Mouse (Mus musculus): ENCODE data around the gene Rps7. TPM values are rescaled to one million over a fixed set of nuclear protein-coding genes. Genes with fewer than 3 reads are reported as not detected.

Gene Rps7
- total and polyA plus RNA-seq, 3 experiments = 753 to 3,047 (median 2,570) TPM

DNA sequence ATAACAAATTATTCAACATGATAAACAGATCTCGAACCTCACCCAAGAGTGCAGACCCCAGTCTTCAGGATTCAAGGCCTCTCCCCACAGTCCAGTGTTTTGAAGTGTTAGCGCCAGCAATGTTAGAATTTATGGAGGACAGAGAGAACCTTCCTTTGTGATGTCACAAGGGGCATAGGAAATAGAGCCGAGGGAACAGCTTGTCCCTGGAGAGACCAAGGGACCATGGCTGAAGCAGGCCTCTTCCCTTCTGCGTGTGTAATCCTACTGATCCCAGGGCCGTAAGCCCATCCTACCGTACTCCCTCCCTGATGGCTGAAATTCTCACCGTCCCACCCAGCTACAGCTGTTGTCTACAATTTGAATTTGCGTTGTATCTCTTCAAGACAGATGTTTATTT, 53.3 kb downstream of the Rps7 start, which contains the start of gene Allc:
Gene Allc, minus strand, starts transcription at position 101 of the 400 bp plus-strand sequence.
- Histone ChIP-seq H3K27me3 (replicated peaks) (peaks cover 23% of the 10 kb centered on the region), H3K4me1 (ENCODE audit: control insufficient read depth in 1 of 2, insufficient read depth in 2 of 2) (no peaks in the 10 kb centered on the region), H3K9ac (ENCODE audit: insufficient read depth, low read depth) (no peak within 1 kb of the TSS), H3K4me3 (replicated peaks in 1 of 3; ENCODE audit: low read depth in 2 of 3, low read length in 2 of 3, poor library complexity in 1 of 3) (no peak within 1 kb of the TSS), H3K79me2 (replicated peaks; ENCODE audit: control insufficient read depth, extremely low read depth, insufficient read depth, poor library complexity, severe bottlenecking) (no peaks in the 10 kb centered on the region), H3K9me3 (replicated peaks; ENCODE audit: low read length) (no peaks in the 10 kb centered on the region), H3K4me2 (ENCODE audit: insufficient read depth, low read depth, poor library complexity, severe bottlenecking) (no peak within 1 kb of the TSS), H3K36me3 (replicated peaks in 1 of 2; ENCODE audit: control insufficient read depth in 1 of 2, insufficient read depth in 1 of 2, low read length in 1 of 2) (no peaks in the 10 kb centered on the region), H3K27ac (ENCODE audit: insufficient read depth, low read depth) (no peak within 1 kb of the TSS)
- TF ChIP-seq CHD1 (IDR thresholded peaks at IDR 0.05; ENCODE audit: low read depth, low read length) (no peak), TCF12 (IDR thresholded peaks at IDR 0.05; ENCODE audit: low read depth, low read length) (no peak), USF1 (IDR thresholded peaks at IDR 0.05; ENCODE audit: low read depth, low read length) (no peak), ZC3H11A (IDR thresholded peaks at IDR 0.05; ENCODE audit: low read depth, low read length) (no peak), UBTF (IDR thresholded peaks at IDR 0.05; ENCODE audit: low read depth, low read length) (no peak), RCOR1 (conservative IDR thresholded peaks at IDR 0.05; ENCODE audit: low read depth, low read length) (no peak), NELFE (IDR thresholded peaks at IDR 0.05; ENCODE audit: low read depth, low read length) (no peak), IRF4 (IDR thresholded peaks at IDR 0.05; ENCODE audit: low read depth, low read length) (no peak), POLR2AphosphoS2 (IDR thresholded peaks at IDR 0.05; ENCODE audit: low read depth, low read length) (no peak), PAX5 (IDR thresholded peaks at IDR 0.05; ENCODE audit: low read length) (no peak), USF2 (conservative IDR thresholded peaks at IDR 0.05; ENCODE audit: low read depth, low read length) (no peak), MAZ (IDR thresholded peaks at IDR 0.05; ENCODE audit: low read depth, low read length) (no peak), NRF1 (IDR thresholded peaks at IDR 0.05; ENCODE audit: low read depth, low read length) (no peak), ZMIZ1 (IDR thresholded peaks at IDR 0.05; ENCODE audit: low read depth, low read length) (no peak), JUN (IDR thresholded peaks at IDR 0.05; ENCODE audit: insufficient read depth, low read depth, low read length) (no peak), HCFC1 (IDR thresholded peaks at IDR 0.05; ENCODE audit: low read depth, low read length) (no peak), CTCF (conservative IDR thresholded peaks at IDR 0.05 in 1 of 2, IDR thresholded peaks at IDR 0.05 in 1 of 2; ENCODE audit: low read depth in 2 of 2, low read length in 2 of 2) (no peak), MEF2A (IDR thresholded peaks at IDR 0.05; ENCODE audit: borderline replicate concordance, low read depth, low read length) (no peak)
- dilution Hi-C loops (cut with MboI; ENCODE audit: extremely low pct_ligation_motif_present, extremely low pct_unique_long_range_greater_than_20kb, low sequenced_read_pairs) (no loop called here), in situ Hi-C loops (cut with MboI; ENCODE audit: low pct_ligation_motif_present, low pct_unique_long_range_greater_than_20kb, low sequenced_read_pairs) (loop anchor here (25.0 kb wide), 1 partner anchor 530 kb away; no protein-coding TSS in a partner anchor)
- DNase-seq (ENCODE audit: extremely low read depth) = no peak

Other genes starting within 250 kb of the Rps7 start
- not detected in 2 replicates for gene Dcdc2c, start 83.6 kb downstream of the Rps7 start, total RNA-seq (2012; rRNA removed)
- gene Dcdc2c, start 83.6 kb downstream of the Rps7 start, total RNA-seq (2014; rRNA removed) = not detected in 2 replicates
- not detected in 2 replicates for gene Dcdc2c, start 83.6 kb downstream of the Rps7 start, polyA plus RNA-seq (2012; ENCODE audit: insufficient read length, low read depth)
- gene Allc, start 53.4 kb downstream of the Rps7 start, total RNA-seq (2012; rRNA removed) = not detected in 2 replicates
- not detected in 2 replicates for gene Allc, start 53.4 kb downstream of the Rps7 start, total RNA-seq (2014; rRNA removed)
- gene Allc, start 53.4 kb downstream of the Rps7 start, polyA plus RNA-seq (2012; ENCODE audit: insufficient read length, low read depth) = not detected in 2 replicates
- not detected in 2 replicates for gene Colec11, start 12.6 kb downstream of the Rps7 start, total RNA-seq (2012; rRNA removed)
- not detected in 2 replicates for gene Colec11, start 12.6 kb downstream of the Rps7 start, total RNA-seq (2014; rRNA removed)
- gene Colec11, start 12.6 kb downstream of the Rps7 start, polyA plus RNA-seq (2012; ENCODE audit: insufficient read length, low read depth) = not detected in 2 replicates
- gene Rnaseh1, start 13.6 kb upstream of the Rps7 start, total RNA-seq (2012; rRNA removed) = 31.1 and 31.6 TPM in 2 replicates
- 33.8 and 34.9 TPM in 2 replicates for gene Rnaseh1, start 13.6 kb upstream of the Rps7 start, total RNA-seq (2014; rRNA removed)
- gene Rnaseh1, start 13.6 kb upstream of the Rps7 start, polyA plus RNA-seq (2012; ENCODE audit: insufficient read length, low read depth) = 33.4 and 36.3 TPM in 2 replicates
- 25.3 and 27.7 TPM in 2 replicates for gene Adi1, start 39.3 kb upstream of the Rps7 start, total RNA-seq (2012; rRNA removed)
- 32.3 and 37.5 TPM in 2 replicates for gene Adi1, start 39.3 kb upstream of the Rps7 start, total RNA-seq (2014; rRNA removed)
- 58.3 and 74.6 TPM in 2 replicates for gene Adi1, start 39.3 kb upstream of the Rps7 start, polyA plus RNA-seq (2012; ENCODE audit: insufficient read length, low read depth)
- gene Trappc12, start 114.5 kb upstream of the Rps7 start, total RNA-seq (2012; rRNA removed) = 31.0 and 33.9 TPM in 2 replicates
- gene Trappc12, start 114.5 kb upstream of the Rps7 start, total RNA-seq (2014; rRNA removed) = 28.7 and 28.9 TPM in 2 replicates
- 20.9 and 26.7 TPM in 2 replicates for gene Trappc12, start 114.5 kb upstream of the Rps7 start, polyA plus RNA-seq (2012; ENCODE audit: insufficient read length, low read depth)
- gene Eipr1, start 115.8 kb upstream of the Rps7 start, total RNA-seq (2012; rRNA removed) = 35.4 and 36.2 TPM in 2 replicates
- gene Eipr1, start 115.8 kb upstream of the Rps7 start, total RNA-seq (2014; rRNA removed) = 32.4 and 34.4 TPM in 2 replicates
- gene Eipr1, start 115.8 kb upstream of the Rps7 start, polyA plus RNA-seq (2012; ENCODE audit: insufficient read length, low read depth) = 33.3 and 38.6 TPM in 2 replicates

All from CH12.LX (cell line).